Mouse (Mus musculus) kidney, adult 2 months (tissue): ENCODE data around the gene Stx8.

Source experiments
- CTCF ChIP-seq: fragments of 200-500 bp; conservative IDR thresholded peaks from 2 replicates; pipeline ENCODE4 v1.5.1; 2011; ENCODE audit warnings: low read depth, mild to moderate bottlenecking, control low read depth, low read length, moderate library complexity, mixed read lengths; ENCODE audit not compliant: insufficient read depth, insufficient read length
- POLR2A ChIP-seq: fragments of 200-500 bp; IDR thresholded peaks from one replicate; pipeline ENCODE4 v1.6.1; 2011; ENCODE audit warnings: low read depth, low read length, control low read depth

DNA sequence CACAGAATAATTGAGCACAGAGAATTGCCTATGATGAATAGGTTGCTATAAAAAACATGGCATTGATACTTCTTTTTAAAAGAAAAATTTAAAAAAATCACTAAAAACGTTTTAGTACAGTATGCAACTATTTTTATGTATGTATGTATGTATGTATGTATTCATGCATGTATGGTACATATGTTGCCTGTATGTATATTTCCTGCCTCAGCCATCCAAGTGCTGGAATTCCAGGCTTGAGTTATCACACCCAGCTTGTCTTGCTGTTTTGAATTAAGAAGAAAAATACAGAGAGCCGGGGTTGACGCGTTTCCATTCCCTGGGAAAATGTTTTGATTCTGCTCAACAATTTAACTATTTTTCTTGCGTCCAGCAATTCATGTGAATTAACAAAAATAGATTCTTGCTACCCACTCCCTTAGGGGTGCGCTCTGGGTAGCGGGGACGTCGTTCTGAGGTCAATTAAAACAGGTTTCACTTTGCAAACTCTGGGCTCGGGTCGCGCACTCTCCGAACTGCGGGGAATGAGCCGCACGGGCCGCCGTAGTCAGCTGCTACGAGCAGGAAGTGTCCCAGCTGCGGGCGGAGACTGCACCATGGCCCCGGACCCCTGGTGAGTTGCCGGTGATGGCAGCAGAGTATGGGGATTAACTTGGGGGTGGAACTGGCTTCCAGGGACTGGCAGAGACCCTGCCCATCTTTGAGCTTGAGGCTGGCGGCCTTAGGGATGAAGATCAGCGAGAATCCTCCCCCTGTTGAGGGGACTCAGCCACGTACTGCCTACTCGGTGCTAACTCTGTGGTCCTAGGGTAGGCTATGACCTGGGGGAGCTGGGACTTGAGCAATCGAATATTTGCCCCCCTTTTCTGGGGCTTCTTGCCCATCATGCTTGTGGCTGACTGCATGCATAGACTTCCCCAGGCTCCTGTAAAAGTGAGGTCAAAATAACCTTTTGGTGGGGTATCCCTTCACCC is at the start of gene Stx8:
- TF ChIP-seq CTCF (no peak), POLR2A (no peak)
